Comparison of ENCODE assay signal across 24 mouse cellular contexts in the genomic region with DNA sequence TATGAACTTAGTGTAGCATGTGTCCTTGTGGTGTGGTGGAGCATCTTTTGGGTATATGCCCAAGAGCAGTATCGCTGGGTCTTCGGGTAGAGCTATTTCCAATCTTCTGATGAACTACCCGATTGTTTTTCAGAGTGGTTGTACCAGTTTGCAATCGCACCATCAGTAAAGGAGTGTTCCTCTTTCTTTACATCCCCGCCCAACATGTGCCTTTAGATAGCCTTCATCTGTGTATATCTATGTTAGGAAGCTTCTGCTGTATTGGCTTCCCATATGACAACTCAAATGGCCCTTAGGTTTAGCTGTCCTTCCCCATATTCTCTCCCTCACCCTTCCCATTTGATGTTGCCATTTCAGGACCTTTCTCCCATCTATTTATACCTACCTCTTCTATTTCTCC. TPM values are rescaled to one million over a fixed set of nuclear protein-coding genes. Genes with fewer than 3 reads are reported as not detected.
A peak's percentile ranks its signal among the peaks of the same experiment; 100 is the strongest.
DNase-seq lines count a peak whose midpoint lies in the region; ATAC-seq and TF ChIP-seq lines count a peak whose summit lies in the region.
"Had no signal": no experiment of that assay in that cellular context is flagged by ENCODE, and none has a peak within 500 bp of the region (broad histone marks: within the 10 kb centered on the region; RNA-seq: fewer than 3 reads in every experiment).

No protein-coding gene starts in this region.

- H3K79me2 ChIP-seq in MEL (ENCODE audit: control insufficient read depth, insufficient read depth, low read length, poor library complexity): no peaks in the 10 kb centered on the region

- no peak for TF ChIP-seq CTCF in MEL (IDR thresholded peaks at IDR 0.05 in 2 of 3, conservative IDR thresholded peaks at IDR 0.05 in 1 of 3; ENCODE audit: control insufficient read depth in 1 of 3, insufficient read depth in 1 of 3, low read depth in 2 of 3, low read length in 3 of 3, poor library complexity in 1 of 3, severe bottlenecking in 1 of 3)
- no peak for TF ChIP-seq CTCF in lung, adult 2 months (IDR thresholded peaks at IDR 0.05; ENCODE audit: insufficient read depth, low read length)

- DNase-seq in liver, embryonic 13.5 days: no peak
- no peak for DNase-seq in liver, embryonic 11.5 days (ENCODE audit: low spot score)
- peak; percentile 78 for DNase-seq in MEL (ENCODE audit: low read depth, low spot score)
- no peak for DNase-seq in gastrocnemius, postnatal 14 days
- DNase-seq in lung, adult 2 months: no peak
- DNase-seq: adrenal gland, postnatal 10 days; adrenal gland, postnatal 25 days; cerebellum, adult 11 months; cerebellum, adult 2 months; cerebellum, adult 9-10 months; cerebellum, postnatal 10 days; cerebellum, postnatal 25 days had no signal

- H3K4me3 ChIP-seq in liver, embryonic 13.5 days (replicated peaks): no peak overlapping the region
- H3K4me3 ChIP-seq in liver, embryonic 11.5 days (ENCODE audit: low read depth, low read length): no peak overlapping the region
- no peak overlapping the region for H3K4me3 ChIP-seq in MEL (ENCODE audit: control insufficient read depth in 1 of 2, insufficient read depth in 1 of 2, low read depth in 2 of 2, low read length in 2 of 2)
- H3K4me3 ChIP-seq in lung, adult 2 months (replicated peaks; ENCODE audit: extremely low read depth, low read depth, low read length): no peak overlapping the region
- H3K4me3 ChIP-seq: embryonic facial prominence, embryonic 10.5 days; embryonic facial prominence, embryonic 12.5 days; forebrain, embryonic 10.5 days; forebrain, embryonic 12.5 days had no signal

- no peak for TF ChIP-seq POLR2A in MEL (IDR thresholded peaks at IDR 0.05; ENCODE audit: control insufficient read depth in 1 of 2, insufficient read depth in 1 of 2, low read depth in 1 of 2, low read length in 2 of 2, poor library complexity in 1 of 2)
- no peak for TF ChIP-seq POLR2A in lung, adult 2 months (IDR thresholded peaks at IDR 0.05; ENCODE audit: borderline replicate concordance, extremely low read depth, low read depth, low read length)

- TF ChIP-seq EP300 in MEL (IDR thresholded peaks at IDR 0.05; ENCODE audit: low read depth in 1 of 2, low read length in 2 of 2): peak; percentile 79 to 82

- H3K4me1 ChIP-seq in liver, embryonic 13.5 days (replicated peaks): peaks cover 13% of the 10 kb centered on the region
- no peaks in the 10 kb centered on the region for H3K4me1 ChIP-seq in liver, embryonic 11.5 days (replicated peaks; ENCODE audit: control insufficient read depth, insufficient read depth, low read length)
- peaks cover 2 to 8% of the 10 kb centered on the region in 2 experiments; a peak in 3 of 4 replicates for H3K4me1 ChIP-seq in MEL (ENCODE audit: control insufficient read depth in 1 of 2, insufficient read depth in 2 of 2, low read length in 2 of 2)
- H3K4me1 ChIP-seq in lung, adult 2 months (ENCODE audit: control insufficient read depth, insufficient read depth, low read length): no peaks in the 10 kb centered on the region
- H3K4me1 ChIP-seq: embryonic facial prominence, embryonic 10.5 days; embryonic facial prominence, embryonic 12.5 days; forebrain, embryonic 10.5 days; forebrain, embryonic 12.5 days had no signal

- intact Hi-C loops in gastrocnemius, postnatal 14 days (cut with DNase I; ENCODE audit: low total_unique reads): loop anchor here (10.0 kb wide), 1 partner anchor 109 kb away; no protein-coding TSS in a partner anchor

- TF ChIP-seq RAD21 in MEL (IDR thresholded peaks at IDR 0.05; ENCODE audit: low read depth, low read length): no peak

- no peaks in the 10 kb centered on the region for H3K9me3 ChIP-seq in liver, embryonic 13.5 days (replicated peaks)
- no peaks in the 10 kb centered on the region for H3K9me3 ChIP-seq in liver, embryonic 11.5 days (ENCODE audit: control insufficient read depth, low read length)
- H3K9me3 ChIP-seq in MEL (replicated peaks; ENCODE audit: insufficient read depth, low read length): no peaks in the 10 kb centered on the region
- H3K9me3 ChIP-seq: embryonic facial prominence, embryonic 10.5 days; embryonic facial prominence, embryonic 12.5 days; forebrain, embryonic 10.5 days; forebrain, embryonic 12.5 days had no signal

- H3K27me3 ChIP-seq in liver, embryonic 13.5 days: no peaks in the 10 kb centered on the region
- no peaks in the 10 kb centered on the region for H3K27me3 ChIP-seq in liver, embryonic 11.5 days (replicated peaks; ENCODE audit: control insufficient read depth, insufficient read depth, low read length)
- no peaks in the 10 kb centered on the region for H3K27me3 ChIP-seq in MEL (ENCODE audit: control insufficient read depth in 1 of 2, insufficient read depth in 2 of 2, low read length in 2 of 2)
- H3K27me3 ChIP-seq: embryonic facial prominence, embryonic 12.5 days; forebrain, embryonic 12.5 days; Patski had no signal

- H3K9ac ChIP-seq in liver, embryonic 13.5 days: no peak overlapping the region
- H3K9ac ChIP-seq in liver, embryonic 11.5 days (ENCODE audit: low read depth, low read length): no peak overlapping the region
- H3K9ac ChIP-seq in MEL (ENCODE audit: control insufficient read depth, low read depth, low read length, poor library complexity, severe bottlenecking): no peak overlapping the region
- H3K9ac ChIP-seq: embryonic facial prominence, embryonic 12.5 days; forebrain, embryonic 12.5 days had no signal

- no peaks in the 10 kb centered on the region for H3K36me3 ChIP-seq in liver, embryonic 13.5 days
- no peaks in the 10 kb centered on the region for H3K36me3 ChIP-seq in liver, embryonic 11.5 days (ENCODE audit: control insufficient read depth, insufficient read depth, low read length)
- peaks cover 0 to 21% of the 10 kb centered on the region in 2 experiments; a peak in 2 of 4 replicates for H3K36me3 ChIP-seq in MEL (ENCODE audit: control insufficient read depth in 1 of 2, insufficient read depth in 2 of 2, low read length in 2 of 2)
- H3K36me3 ChIP-seq: embryonic facial prominence, embryonic 10.5 days; embryonic facial prominence, embryonic 12.5 days; forebrain, embryonic 10.5 days; forebrain, embryonic 12.5 days had no signal

- H3K4me2 ChIP-seq in liver, embryonic 13.5 days: no peak overlapping the region
- no peak overlapping the region for H3K4me2 ChIP-seq in liver, embryonic 11.5 days
- H3K4me2 ChIP-seq: embryonic facial prominence, embryonic 12.5 days; forebrain, embryonic 12.5 days had no signal

- ATAC-seq in liver, embryonic 13.5 days (ENCODE audit: low read depth): peak; percentile 34; the same call in 1 of the 2 replicates
- ATAC-seq in liver, embryonic 11.5 days (replicated peaks; ENCODE audit: low FRiP score): no peak
- ATAC-seq in erythroid progenitor cell, adult 5-6 weeks (replicated peaks; ENCODE audit: low FRiP score, poor library complexity, severe bottlenecking): peak; percentile 61
- peak; percentile 40 for ATAC-seq in megakaryocyte progenitor cell, adult 5-6 weeks (replicated peaks; ENCODE audit: poor library complexity)
- no peak for ATAC-seq in activated CD4-positive, CD25-positive, alpha-beta regulatory T cell, adult 4 months
- ATAC-seq: forebrain, embryonic 14.5 days; forebrain, embryonic 16.5 days had no signal

- no peak overlapping the region for H3K27ac ChIP-seq in liver, embryonic 13.5 days
- H3K27ac ChIP-seq in liver, embryonic 11.5 days (ENCODE audit: low read depth, low read length): no peak overlapping the region
- H3K27ac ChIP-seq in MEL (ENCODE audit: control insufficient read depth, low read depth, low read length): peak overlapping the region; percentile 57
- H3K27ac ChIP-seq: embryonic facial prominence, embryonic 10.5 days; embryonic facial prominence, embryonic 12.5 days; forebrain, embryonic 10.5 days; forebrain, embryonic 12.5 days had no signal

- WGBS in liver, embryonic 13.5 days (ENCODE audit: insufficient replicate concordance): 50% methylated on average over 5 of the region's 5 CpGs
- WGBS in liver, embryonic 11.5 days: 80% methylated on average over 5 of the region's 5 CpGs
- WGBS in lung, adult 2 months: 86% methylated on average over 5 of the region's 5 CpGs

RNA-seq across cellular contexts. Expression of gene Zfp949, which starts 13.7 kb away (rescaled TPM):
- 5.1 and 5.2 TPM in 2 replicates for polyA plus RNA-seq in liver, embryonic 13.5 days (2015; fragmentation: Nextera tagmentation; extraction: Ambion mirVana)
- polyA plus RNA-seq in liver, embryonic 11.5 days (2014; fragmentation: Nextera tagmentation; extraction: Ambion mirVana): 5.2 and 6.0 TPM in 2 replicates
- 3.3 and 4.6 TPM in 2 replicates for total RNA-seq in MEL (2012; rRNA removed)
- 1 to 10 TPM in 1 of 2 experiments, not detected in 1; 4.5 TPM for polyA plus RNA-seq in MEL (2012; ENCODE audit: insufficient read depth in 1 of 2, insufficient read length in 2 of 2, low read depth in 1 of 2, low replicate concordance in 2 of 2, missing spikeins in 1 of 2)
- 18.0 and 32.7 TPM in 2 replicates for total RNA-seq in erythroid progenitor cell, adult 5-6 weeks (2015; ENCODE audit: low replicate concordance)
- total RNA-seq in erythroid progenitor cell, adult 5-6 weeks (2017; ENCODE audit: low replicate concordance): 27.9 and 35.7 TPM in 2 replicates
- 8.8 and 11.2 TPM in 2 replicates for total RNA-seq in megakaryocyte progenitor cell, adult 5-6 weeks (2015)
- total RNA-seq in megakaryocyte progenitor cell, adult 5-6 weeks (2017): 10.2 and 10.4 TPM in 2 replicates
- polyA plus RNA-seq in activated CD4-positive, CD25-positive, alpha-beta regulatory T cell, adult 4 months (2017; shearing (Covaris generic)): 10 to 100 TPM; 10.6 to 10.9 TPM
- total RNA-seq in gastrocnemius, postnatal 14 days (2021): 1 to 10 TPM; 6.1 to 6.4 TPM
- polyA plus RNA-seq in lung, adult 2 months (2012; rRNA removed): 2.8 and 5.5 TPM in 2 replicates

RNA-seq across cellular contexts. Expression of gene Trim43a, which starts 46.6 kb away (rescaled TPM):
- polyA plus RNA-seq in liver, embryonic 13.5 days (2015; fragmentation: Nextera tagmentation; extraction: Ambion mirVana): not detected in 2 replicates
- polyA plus RNA-seq in liver, embryonic 11.5 days (2014; fragmentation: Nextera tagmentation; extraction: Ambion mirVana): not detected in 2 replicates
- total RNA-seq in MEL (2012; rRNA removed): not detected in 2 replicates
- not detected for polyA plus RNA-seq in MEL (2012; ENCODE audit: insufficient read depth in 1 of 2, insufficient read length in 2 of 2, low read depth in 1 of 2, low replicate concordance in 2 of 2, missing spikeins in 1 of 2)
- total RNA-seq in erythroid progenitor cell, adult 5-6 weeks (2015; ENCODE audit: low replicate concordance): not detected in 2 replicates
- total RNA-seq in erythroid progenitor cell, adult 5-6 weeks (2017; ENCODE audit: low replicate concordance): not detected in 2 replicates
- total RNA-seq in megakaryocyte progenitor cell, adult 5-6 weeks (2015): 0.15 TPM in 1 of 2 replicates, not detected in the other
- not detected in 2 replicates for total RNA-seq in megakaryocyte progenitor cell, adult 5-6 weeks (2017)
- polyA plus RNA-seq in activated CD4-positive, CD25-positive, alpha-beta regulatory T cell, adult 4 months (2017; shearing (Covaris generic)): not detected
- under 1 TPM in 1 of 2 experiments, not detected in 1; 0.27 TPM for total RNA-seq in gastrocnemius, postnatal 14 days (2021)
- polyA plus RNA-seq in lung, adult 2 months (2012; rRNA removed): not detected in 2 replicates
- polyA plus RNA-seq: adrenal gland, adult 2 months; embryonic facial prominence, embryonic 14.5 days; forebrain, embryonic 10.5 days; Patski had no signal

RNA-seq across cellular contexts. Expression of gene Syncrip, which starts 51.7 kb away (rescaled TPM):
- polyA plus RNA-seq in liver, embryonic 13.5 days (2015; fragmentation: Nextera tagmentation; extraction: Ambion mirVana): 52.5 and 77.9 TPM in 2 replicates
- 116 and 124 TPM in 2 replicates for polyA plus RNA-seq in liver, embryonic 11.5 days (2014; fragmentation: Nextera tagmentation; extraction: Ambion mirVana)
- 153 and 156 TPM in 2 replicates for total RNA-seq in MEL (2012; rRNA removed)
- polyA plus RNA-seq in MEL (2012; ENCODE audit: insufficient read depth in 1 of 2, insufficient read length in 2 of 2, low read depth in 1 of 2, low replicate concordance in 2 of 2, missing spikeins in 1 of 2): 100 to 1,000 TPM; 125 to 162 TPM
- 80.0 and 119 TPM in 2 replicates for total RNA-seq in erythroid progenitor cell, adult 5-6 weeks (2015; ENCODE audit: low replicate concordance)
- total RNA-seq in erythroid progenitor cell, adult 5-6 weeks (2017; ENCODE audit: low replicate concordance): 69.6 and 108 TPM in 2 replicates
- total RNA-seq in megakaryocyte progenitor cell, adult 5-6 weeks (2015): 250 and 274 TPM in 2 replicates
- total RNA-seq in megakaryocyte progenitor cell, adult 5-6 weeks (2017): 254 and 290 TPM in 2 replicates
- 100 to 1,000 TPM; 113 to 115 TPM for polyA plus RNA-seq in activated CD4-positive, CD25-positive, alpha-beta regulatory T cell, adult 4 months (2017; shearing (Covaris generic))
- total RNA-seq in gastrocnemius, postnatal 14 days (2021): 10 to 100 TPM; 43.7 to 56.5 TPM
- 3.0 and 7.9 TPM in 2 replicates for polyA plus RNA-seq in lung, adult 2 months (2012; rRNA removed)

Comparison
In these comparisons a context has a peak if more than half of its experiments do, and no peak if none do; other contexts are left out.
1. ATAC-seq: peak in liver, embryonic 13.5 days (single experiment), erythroid progenitor cell, adult 5-6 weeks (single experiment) and megakaryocyte progenitor cell, adult 5-6 weeks (single experiment); none in liver, embryonic 11.5 days (single experiment) and activated CD4-positive, CD25-positive, alpha-beta regulatory T cell, adult 4 months (single experiment).